Mouse (Mus musculus): ENCODE results near the gene Poc1a.

Gene Poc1a

DNA sequence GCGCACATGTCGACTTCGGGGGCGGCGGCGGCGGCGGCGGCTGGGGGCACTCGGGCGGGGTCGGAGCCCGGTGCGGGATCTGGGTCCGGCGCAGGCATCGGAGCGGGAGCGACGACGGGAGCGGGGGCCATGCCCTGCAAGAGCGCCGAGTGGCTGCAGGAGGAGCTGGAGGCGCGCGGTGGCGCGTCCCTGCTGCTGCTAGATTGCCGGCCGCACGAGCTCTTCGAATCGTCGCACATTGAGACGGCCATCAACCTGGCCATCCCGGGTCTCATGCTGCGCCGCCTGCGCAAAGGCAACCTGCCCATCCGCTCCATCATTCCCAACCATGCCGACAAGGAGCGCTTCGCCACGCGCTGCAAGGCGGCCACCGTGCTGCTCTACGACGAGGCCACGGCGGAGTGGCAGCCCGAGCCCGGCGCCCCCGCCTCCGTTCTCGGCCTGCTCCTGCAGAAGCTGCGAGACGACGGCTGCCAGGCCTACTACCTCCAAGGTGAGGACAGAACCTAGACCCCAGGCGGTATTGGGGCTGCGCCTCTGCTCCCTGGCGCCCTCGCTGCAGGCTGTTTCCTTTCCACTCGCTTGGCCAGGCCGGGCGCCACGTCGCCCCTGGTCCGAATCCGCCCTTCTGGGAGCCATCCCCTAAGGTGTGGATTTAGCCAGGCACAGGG is 88.1 kb downstream of the Poc1a start:
- DNase-seq, result peak; percentile 46 to 72

DNA sequence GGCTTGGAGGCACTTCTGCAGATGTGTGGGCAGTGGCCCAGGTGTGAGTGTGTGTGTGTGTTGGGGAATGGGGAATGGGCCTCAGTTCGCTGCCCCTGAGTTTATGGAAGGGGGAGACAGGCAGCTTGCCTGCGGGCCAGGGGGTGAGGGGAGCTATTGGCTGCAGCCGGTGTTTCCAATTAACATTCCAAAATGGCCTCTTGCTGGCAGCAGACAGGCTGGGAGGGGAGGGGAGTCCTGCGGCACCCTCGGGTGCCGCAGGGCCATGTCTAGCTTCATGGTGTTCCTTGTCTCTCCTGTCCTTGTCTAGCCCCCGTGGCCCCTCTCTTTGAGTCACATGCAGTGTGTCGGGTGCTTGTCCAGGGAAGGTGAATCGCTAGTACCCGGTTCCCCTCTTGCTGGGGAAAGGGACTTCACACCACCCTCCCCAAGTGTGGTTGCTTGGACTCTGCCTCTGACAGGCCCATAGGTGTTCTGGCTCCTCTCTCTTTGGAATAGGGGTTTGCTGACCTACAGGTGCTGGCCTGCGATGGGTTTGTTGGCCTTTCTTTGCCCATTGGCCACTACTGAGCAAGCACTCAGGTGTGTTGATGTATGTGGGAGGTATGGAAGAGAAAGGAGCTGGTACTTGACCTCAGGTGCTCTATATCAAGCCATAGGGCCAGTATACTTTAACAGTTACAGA is 89.1 kb downstream of the Poc1a start:
- DNase-seq, result peak in 1 of 2 experiments; percentile 60

DNA sequence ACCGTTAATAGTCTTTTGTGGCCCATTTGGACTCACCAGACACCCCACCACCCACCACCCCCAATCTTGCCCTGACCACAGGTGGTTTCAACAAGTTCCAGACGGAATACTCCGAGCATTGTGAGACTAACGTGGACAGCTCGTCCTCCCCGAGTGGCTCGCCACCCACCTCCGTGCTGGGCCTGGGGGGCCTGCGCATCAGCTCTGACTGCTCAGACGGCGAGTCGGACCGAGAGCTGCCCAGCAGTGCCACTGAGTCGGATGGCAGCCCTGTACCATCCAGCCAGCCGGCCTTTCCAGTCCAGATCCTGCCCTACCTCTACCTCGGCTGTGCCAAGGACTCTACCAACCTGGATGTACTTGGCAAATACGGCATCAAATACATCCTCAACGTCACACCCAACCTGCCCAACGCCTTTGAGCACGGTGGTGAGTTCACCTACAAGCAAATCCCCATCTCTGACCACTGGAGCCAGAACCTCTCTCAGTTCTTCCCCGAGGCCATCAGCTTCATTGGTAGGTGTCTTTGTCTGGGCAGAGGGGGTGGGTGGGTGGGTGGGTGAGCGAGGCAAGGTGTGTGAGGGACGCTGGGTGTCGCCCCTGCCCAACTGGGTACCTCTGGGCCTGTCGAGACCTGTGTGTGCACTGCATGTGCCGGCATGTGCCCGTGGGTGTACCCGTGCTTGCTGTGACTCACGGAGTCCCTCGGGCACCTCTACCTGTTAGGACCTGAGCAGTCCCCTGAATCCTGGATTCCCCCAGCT is 89.9 kb downstream of the Poc1a start:
- DNase-seq, result no peak

GRCm38 (mm10) chr9:106371384-106371671 is 90.5 kb downstream of the Poc1a start:
- no peak for DNase-seq

DNA sequence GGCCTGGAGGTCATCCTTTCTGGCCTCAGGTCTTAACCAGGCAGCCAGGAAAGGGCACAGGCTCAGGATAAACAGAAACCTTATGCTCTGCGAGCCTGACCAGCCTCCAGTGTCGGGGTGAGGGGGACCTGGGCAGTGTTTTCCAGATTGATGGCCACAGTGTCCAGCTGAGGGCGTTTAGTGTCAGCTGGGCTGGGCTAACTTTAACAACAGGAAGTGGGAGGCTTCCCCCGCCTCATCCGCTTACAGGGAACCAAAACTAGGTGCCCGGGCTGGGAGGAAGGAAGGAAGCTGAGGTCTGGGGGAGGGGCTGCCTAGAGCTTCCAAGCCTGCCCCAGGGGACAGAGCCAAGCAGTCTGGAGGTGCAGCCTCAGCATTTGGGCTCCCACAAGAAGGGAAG is 90.9 kb downstream of the Poc1a start:
- DNase-seq, result peak; percentile 92 to 96

GRCm38 (mm10) chr9:106372431-106373412 is 91.9 kb downstream of the Poc1a start:
- DNase-seq, result no peak

- no peak for DNase-seq
Measured at GRCm38 (mm10) chr9:106373973-106374372, 93.1 kb downstream of the Poc1a start.

DNA sequence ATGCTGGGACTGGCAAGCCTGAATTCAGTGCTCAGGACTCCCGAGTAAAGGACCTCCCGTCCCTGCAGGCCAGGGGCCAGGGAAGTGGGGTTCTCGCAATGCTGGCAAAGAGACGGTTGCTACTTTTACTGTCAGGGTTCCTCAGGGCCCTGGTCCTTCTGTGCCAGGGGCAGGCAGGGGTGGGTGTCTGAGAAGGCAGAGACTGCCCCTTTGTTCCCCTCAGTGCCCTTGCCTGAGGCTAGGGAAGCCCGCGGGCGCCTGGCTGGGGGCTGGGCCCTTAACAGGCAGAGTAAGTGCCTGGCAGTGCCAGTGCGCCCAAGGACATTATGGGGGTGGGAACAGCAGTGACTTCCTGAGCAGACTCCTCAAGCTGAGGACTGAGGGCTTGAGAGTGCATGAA is 96.4 kb downstream of the Poc1a start:
- DNase-seq, result no peak

DNA sequence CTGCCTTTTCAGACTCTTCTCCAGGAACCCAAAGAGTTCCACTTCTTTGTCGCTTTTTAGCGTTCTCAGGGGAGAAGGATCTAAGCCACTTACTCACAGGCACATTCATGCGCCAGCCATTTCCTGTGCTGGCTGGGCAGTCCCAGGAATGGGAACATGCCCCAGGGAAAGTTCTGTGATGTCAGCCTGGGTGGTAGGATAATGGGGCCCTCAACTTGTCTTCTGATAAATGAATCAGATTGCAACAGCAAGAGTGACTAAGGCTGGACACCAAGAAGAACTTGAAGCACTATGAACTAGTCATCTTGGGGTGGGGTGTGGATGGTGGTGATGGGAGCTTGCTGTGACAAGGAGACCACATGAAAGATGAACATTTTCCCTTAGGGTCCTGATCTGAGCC is 97.2 kb downstream of the Poc1a start:
- DNase-seq, result no peak

DNA sequence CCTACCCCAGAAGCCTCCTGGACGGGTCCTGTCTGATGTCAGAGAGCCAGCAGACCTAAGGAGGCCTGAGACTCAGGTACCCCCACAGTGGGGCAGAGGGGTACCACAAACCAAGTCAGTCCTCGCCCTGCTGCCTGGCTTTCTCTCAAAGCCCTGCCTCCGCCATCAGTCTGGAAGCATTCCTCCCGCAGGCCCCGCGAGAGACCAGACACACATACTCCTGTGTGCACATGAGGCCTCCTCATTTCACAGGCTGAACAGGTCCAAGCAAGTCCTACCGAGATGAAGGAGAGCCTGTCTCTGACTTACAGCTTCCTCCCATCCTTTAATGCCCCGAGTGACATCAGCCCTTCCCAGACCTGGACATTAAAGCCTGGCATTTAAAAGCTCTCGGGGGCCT is 97.9 kb downstream of the Poc1a start:
- DNase-seq, result no peak

DNA sequence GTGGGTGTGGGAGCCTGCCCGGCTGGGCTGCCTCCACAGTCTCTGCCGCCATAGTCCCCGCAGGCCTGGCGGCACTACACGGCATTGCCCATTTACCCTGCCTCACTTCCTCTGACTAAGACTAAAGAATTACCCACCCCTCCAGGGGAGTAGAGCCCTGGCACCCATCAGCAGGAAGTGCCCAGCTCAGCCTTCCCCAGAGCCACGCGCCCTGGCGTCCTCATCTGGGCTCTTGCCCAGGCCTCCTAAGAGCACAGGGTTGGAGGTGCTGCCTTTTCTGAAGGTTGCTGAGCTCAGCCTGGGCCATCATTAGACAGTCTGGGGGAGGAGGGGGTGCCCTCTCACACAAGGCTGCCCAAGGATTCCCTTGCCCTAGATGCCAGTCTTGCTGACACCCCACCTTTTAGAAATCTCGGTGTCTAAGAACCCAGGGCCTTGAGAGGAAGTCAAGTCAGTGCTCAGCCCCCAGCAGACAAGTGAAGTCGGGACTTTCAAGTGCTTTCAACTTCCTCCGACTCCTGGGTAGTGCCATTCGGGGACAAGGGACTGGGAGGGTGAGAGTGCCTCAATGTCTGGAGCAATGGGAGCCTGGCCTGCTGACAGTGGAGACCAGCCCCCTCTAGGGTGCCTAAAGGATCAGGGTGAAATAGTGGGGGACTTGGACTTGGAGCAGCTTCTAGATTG is 105.5 kb downstream of the Poc1a start:
- peak in 1 of 2 experiments; percentile 41 for DNase-seq

DNA sequence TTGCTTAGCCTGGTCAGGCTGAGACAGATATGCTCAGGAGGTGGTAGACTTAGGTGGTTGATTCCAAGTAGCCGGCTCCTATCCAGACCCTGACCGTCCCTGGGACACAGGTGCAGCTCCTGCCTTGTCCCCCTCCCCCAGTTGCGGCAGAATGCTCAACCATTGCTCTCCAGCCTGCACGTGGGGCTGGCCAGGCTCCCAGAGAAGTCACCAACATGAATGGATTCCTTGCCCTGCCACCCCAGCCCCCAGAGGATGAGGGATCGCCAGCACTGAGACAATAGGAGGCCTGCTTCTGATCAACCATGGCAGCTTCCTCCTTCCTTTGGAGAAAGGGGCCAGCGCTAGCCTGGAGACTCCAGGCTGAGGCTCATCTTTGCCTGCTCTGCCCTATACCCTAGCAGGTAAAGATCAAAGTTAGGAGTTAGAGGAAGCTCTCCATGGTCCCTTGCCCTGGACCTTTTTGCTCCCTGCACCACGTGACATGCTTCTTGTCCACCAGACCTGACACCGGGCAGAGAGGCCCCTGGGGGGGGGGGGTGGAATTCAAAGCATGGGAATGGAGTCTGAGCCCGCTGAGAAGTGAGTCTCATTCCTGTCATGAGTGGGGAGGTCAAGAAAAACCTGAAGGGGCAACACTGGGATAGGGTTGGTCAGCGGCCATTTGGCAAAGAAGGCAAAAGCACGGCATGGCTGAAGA is 112.1 kb downstream of the Poc1a start:
- peak in 1 of 2 experiments; percentile 58 for DNase-seq

- DNase-seq, result no peak
Measured at GRCm38 (mm10) chr9:106393548-106393947, 112.7 kb downstream of the Poc1a start.

GRCm38 (mm10) chr9:106394649-106395602 is 114.1 kb downstream of the Poc1a start:
- peak; percentile 45 to 81 for DNase-seq

DNA sequence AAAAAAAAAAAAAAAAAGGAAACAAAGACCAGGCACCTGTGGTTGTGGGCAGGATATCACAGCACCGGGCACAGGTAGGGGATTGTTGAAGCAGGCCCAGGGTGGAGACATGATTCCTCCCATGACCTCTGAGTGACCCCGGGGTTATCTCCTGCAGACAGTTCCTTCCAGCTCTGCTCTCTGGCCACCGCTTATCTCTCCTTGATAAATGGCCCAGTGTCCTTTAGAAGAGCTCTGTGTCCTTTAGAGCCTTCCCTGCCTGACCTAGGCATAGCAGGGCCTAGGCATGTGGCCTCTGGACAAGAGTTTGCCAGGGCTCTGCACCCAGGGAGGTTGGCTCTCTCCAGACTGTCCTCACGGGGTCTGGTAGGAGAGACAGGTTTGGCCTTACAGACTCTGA is 116.9 kb downstream of the Poc1a start:
- no peak for DNase-seq

GRCm38 (mm10) chr9:106398667-106399311 is 117.9 kb downstream of the Poc1a start:
- no peak for DNase-seq

DNA sequence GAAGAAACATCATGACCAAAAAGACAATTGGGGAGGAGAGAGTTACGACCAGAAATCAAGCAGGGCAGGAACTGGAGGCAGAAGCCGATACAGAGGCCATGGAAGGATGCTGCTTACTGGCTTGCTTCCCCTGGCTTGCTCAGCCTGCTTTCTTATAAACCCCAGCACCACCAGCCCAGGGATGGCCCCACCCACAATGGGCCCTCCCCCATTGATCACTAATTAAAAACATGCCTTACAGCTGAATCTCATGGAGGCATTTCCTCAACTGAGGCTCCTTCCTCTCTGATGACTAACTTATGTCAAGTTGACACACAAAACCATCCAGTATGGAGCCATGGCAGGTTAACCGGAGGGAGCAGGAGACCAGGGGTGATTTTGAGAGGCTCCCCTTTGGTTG is 118.9 kb downstream of the Poc1a start:
- no peak for DNase-seq

Measured in kidney, postnatal 36 days (tissue).